Mouse (Mus musculus): ENCODE data around the gene Tmem72.

The Tmem72 gene

DNA sequence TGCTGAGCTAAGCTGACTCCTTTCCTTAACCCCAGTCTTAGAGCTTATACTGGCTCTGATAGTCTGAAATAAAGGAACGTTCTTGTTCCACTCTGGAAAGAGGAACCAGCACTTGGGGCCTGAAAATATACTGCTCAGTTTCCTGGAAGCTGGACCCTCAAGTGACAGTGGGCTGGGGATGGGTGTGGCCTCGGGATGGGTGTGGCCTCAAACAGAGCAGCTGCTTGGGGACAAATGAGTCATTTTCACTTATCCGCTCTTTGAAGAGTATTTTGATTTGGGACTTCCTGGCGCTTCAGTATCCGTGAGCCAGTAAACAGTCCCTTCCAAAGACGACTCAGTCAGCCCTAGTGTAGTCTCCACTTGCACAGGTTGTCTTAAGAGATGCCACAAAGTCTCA is 34.4 kb downstream of the Tmem72 start:
- DNase-seq (ENCODE audit: low read depth in 2 of 2, low spot score in 2 of 2) = no peak

GRCm38 (mm10) chr6:116679563-116680288 is 37.0 kb downstream of the Tmem72 start:
- DNase-seq (ENCODE audit: low read depth in 2 of 2, low spot score in 2 of 2) = no peak

DNA sequence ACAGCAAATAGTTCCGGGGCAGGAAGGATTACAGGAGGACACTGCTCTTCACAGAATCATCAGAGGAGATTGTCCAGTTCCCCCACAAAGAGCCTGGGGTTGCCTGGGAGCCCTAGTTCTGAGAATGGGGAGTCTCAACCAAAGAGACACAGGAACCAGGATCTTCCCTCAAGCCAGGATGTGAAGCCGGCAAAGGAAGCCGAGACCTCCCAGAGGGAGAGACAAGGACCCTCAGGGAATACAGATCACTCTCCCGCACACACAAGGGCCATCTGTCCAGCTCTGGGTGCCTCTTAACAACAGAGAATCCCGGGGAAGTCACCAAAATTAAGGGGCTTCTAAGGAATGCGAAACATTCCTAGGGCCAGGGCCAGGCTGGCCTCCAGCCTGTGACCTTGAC is 39.4 kb downstream of the Tmem72 start:
- no peak for DNase-seq (ENCODE audit: low read depth in 2 of 2, low spot score in 2 of 2)

DNA sequence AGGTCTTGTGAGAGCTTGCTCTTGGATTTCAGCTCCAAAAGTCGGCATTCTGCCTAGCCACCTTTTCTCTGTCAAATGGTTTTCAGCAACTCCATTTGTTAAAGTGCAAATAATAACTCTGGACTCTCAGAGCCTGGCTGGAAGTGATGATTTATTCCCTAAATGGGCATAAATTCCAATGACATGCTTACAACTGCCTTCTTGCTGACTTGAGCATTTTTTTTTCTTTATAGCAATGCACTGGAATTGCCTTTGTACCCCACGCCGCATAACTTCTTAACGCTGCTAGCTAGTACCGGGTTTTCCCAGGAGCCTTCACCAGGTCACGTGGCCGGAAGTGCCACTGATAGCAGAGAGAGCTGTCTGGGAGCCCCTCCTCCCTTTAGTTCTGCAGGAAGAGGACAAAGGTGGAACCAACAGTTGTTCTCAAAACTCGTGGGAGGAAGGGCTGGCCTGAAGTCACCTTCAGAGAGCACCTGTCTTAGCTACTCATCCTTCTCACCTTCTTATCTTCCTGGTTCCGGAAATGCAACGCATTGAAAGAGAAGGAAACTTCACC is 40.3 kb downstream of the Tmem72 start:
- no peak for DNase-seq (ENCODE audit: low read depth in 2 of 2, low spot score in 2 of 2)

- no peak for DNase-seq (ENCODE audit: low read depth in 2 of 2, low spot score in 2 of 2)
Measured at GRCm38 (mm10) chr6:116674283-116674886, 42.3 kb downstream of the Tmem72 start.

GRCm38 (mm10) chr6:116673471-116674282 is 43.0 kb downstream of the Tmem72 start, which contains the start of gene Rassf4:
TSS of gene Rassf4 (minus strand) at chr6:116673952.
- DNase-seq (ENCODE audit: low read depth in 2 of 2, low spot score in 2 of 2) = peak; percentile 18 to 38

- no peak for DNase-seq (ENCODE audit: low read depth in 2 of 2, low spot score in 2 of 2)
Measured at GRCm38 (mm10) chr6:116672349-116672748, 44.4 kb downstream of the Tmem72 start.

DNA sequence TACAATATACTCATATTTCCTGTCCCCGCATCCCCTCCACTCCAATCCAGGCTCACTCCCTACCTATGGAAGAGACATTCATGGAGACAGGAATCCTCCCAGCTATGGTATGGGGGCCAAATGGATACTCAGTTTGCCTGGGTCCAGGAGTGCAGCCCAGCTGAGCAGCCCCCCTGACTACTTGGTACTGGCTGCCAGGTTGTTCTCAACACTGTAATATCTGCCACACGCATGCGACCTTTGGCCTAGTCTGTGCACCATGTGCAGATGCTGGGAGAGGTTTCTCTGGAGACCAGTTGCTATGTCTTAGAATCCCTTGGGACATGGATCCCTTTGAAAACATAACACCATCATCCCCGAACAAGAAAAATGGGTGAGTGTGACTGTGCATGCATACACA is 44.9 kb downstream of the Tmem72 start:
- no peak for DNase-seq (ENCODE audit: low read depth in 2 of 2, low spot score in 2 of 2)

DNA sequence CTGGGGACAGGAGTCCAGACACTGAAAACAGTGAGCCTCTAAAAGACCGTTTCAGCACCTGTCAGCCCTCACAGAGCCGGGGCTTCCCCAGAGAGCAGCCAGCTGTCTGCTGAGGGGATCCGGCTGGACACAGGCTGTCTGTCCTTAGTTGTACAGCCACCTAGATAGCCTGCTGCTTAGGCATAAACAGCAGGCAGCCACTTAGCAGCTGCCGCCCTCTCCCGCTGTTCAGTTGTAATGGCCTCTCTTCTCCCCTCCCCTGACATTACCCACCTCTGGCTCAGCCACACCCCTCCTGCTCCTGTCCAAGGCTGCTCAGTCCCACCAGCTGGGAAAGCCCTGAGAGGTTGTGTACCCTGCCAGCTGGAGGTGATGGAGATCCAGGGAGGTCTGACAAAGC is 45.7 kb downstream of the Tmem72 start:
- no peak for DNase-seq (ENCODE audit: low read depth in 2 of 2, low spot score in 2 of 2)

DNA sequence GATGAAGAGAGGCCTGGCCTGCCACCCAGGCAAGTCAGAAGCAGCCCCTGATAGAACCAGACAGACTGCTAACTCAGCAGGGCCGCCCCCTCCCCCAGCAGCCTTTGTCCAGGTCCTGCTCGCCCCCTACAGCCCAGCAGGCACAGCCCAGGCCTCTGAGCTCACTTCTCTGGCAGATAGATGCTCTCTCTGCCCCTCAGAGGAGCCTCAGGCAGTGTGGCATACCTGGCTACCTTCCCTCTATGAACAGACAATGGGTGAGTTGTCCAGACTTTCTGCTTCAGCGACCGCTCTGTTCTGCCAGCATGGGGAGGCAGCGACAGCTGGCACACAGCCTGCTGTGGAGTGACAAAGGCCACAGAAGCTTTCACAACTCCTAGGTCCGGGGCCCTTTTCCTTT is 46.6 kb downstream of the Tmem72 start:
- DNase-seq (ENCODE audit: low read depth in 2 of 2, low spot score in 2 of 2) = no peak

- DNase-seq (ENCODE audit: low read depth in 2 of 2, low spot score in 2 of 2) = no peak
Measured at GRCm38 (mm10) chr6:116668682-116669470, 47.8 kb downstream of the Tmem72 start.

- DNase-seq (ENCODE audit: low read depth in 2 of 2, low spot score in 2 of 2) = no peak
Measured at GRCm38 (mm10) chr6:116667382-116667781, 49.3 kb downstream of the Tmem72 start.

GRCm38 (mm10) chr6:116666892-116667291 is 49.8 kb downstream of the Tmem72 start:
- DNase-seq (ENCODE audit: low read depth in 2 of 2, low spot score in 2 of 2) = no peak

DNA sequence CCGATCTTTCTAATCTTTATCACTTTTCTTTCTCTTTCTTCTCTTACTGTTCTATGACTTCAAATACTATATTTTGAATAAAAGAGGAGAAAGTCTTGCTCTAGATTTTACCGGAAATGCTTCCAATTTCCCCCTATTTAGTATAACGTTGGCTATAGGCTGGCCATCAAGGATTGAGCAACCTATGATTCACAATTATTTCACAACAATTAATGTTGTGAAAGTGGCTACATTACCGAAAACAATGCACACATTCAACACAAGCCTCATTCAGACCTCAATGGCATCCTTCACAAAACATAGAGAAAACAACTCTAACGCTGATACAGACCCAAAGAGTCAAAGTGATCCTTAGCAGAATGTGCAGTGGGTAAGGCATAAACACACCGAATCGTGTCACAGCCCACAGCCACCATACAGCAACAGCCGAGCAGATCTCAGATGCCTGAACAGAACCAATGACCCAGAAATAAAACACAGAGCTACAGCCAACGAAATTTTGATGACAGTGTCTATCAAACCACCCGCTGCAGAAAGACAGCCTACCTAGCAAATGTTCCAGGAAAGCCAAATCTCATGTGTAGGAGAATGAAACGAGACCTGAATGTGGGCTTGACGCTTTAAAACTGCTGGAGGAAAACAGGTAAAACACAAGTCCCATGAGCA is 50.5 kb downstream of the Tmem72 start:
- no peak for DNase-seq (ENCODE audit: low read depth in 2 of 2, low spot score in 2 of 2)

DNA sequence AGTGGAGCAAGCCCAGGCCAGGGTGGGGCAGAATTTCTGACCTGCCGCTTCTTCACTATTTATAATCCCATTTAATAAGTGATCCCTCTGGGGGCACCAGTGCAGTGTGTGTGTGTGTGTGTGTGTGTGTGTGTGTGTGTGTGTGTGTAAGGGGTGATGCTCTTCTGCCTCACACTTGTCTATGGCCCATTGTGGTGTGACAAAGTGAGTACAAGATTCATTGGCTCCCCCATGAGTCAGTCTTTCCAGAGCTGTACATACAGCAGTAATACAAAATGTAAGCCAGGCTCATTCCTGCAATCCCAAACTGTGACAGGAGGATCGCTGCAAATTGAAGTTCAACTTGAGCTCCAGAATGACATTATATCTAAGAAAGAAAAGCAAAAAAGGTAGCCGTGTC is 51.9 kb downstream of the Tmem72 start:
- no peak for DNase-seq (ENCODE audit: low read depth in 2 of 2, low spot score in 2 of 2)

DNA sequence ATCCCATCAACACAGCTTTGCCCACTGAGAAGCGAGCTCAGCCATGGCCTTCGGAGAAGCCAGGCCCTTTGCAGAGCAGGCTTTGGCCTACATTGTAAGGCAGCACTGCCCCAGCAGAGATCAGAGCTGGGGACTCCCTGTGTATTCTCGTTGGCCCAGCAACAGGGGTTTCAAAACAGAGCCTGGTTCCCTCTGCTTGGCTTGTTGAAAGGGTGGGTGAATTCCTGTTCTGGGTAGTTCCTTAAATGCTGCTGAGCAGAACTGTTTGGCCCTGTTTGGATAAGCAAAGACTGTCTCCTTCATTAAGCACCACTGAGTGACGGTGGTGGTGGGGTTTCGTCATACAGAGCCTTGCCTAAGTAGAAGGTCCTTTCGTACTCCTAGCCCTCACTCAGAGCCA is 52.7 kb downstream of the Tmem72 start:
- DNase-seq (ENCODE audit: low read depth in 2 of 2, low spot score in 2 of 2) = no peak

GRCm38 (mm10) chr6:116663364-116663763 is 53.3 kb downstream of the Tmem72 start:
- no peak for DNase-seq (ENCODE audit: low read depth in 2 of 2, low spot score in 2 of 2)

GRCm38 (mm10) chr6:116653684-116654454 is 62.8 kb downstream of the Tmem72 start:
- DNase-seq (ENCODE audit: low read depth in 2 of 2, low spot score in 2 of 2) = peak in 1 of 2 experiments; percentile 11

- no peak for DNase-seq (ENCODE audit: low read depth in 2 of 2, low spot score in 2 of 2)
Measured at GRCm38 (mm10) chr6:116653191-116653590, 63.5 kb downstream of the Tmem72 start.
